Mouse (Mus musculus) embryonic fibroblast, embryonic 13.5 days (primary cell): Measurements from ENCODE around the gene Il1rapl2.

Source experiments
- CTCF ChIP-seq: IDR thresholded peaks from 2 replicates; pipeline ENCODE4 v1.5.1; 2011; ENCODE audit warnings: mild to moderate bottlenecking, control low read depth, low read length, moderate library complexity, borderline replicate concordance; ENCODE audit not compliant: insufficient read depth
- POLR2A ChIP-seq: IDR thresholded peaks from 2 replicates; pipeline ENCODE4 v1.6.1; 2011; ENCODE audit warnings: low read depth, mild to moderate bottlenecking, control low read depth, low read length, moderate library complexity

GRCm38 (mm10) chrX:138170146-138170545 is 599.7 kb downstream of the Il1rapl2 start:
- TF ChIP-seq CTCF (no peak), POLR2A (no peak)
